Mouse (Mus musculus) liver, embryonic 16.5 days (tissue): ENCODE measurements around the gene Sept5. TPM values are rescaled to one million over a fixed set of nuclear protein-coding genes. Genes with fewer than 3 reads are reported as not detected.

Source experiments
- ATAC-seq: fragments of 200-750 bp; cut with Nextera tagmentation; 2 replicates; pipeline ENCODE4 v1.8.0; 2017; ENCODE audit warnings: low read depth, mild to moderate bottlenecking, moderate number of reproducible peaks, moderate library complexity
- H3K27ac ChIP-seq: fragments of 300-500 bp; sonication (generic); 2 replicates; pipeline ENCODE4 v1.5.1; 2014; ENCODE audit warnings: mild to moderate bottlenecking, low read length
- H3K27me3 ChIP-seq: fragments of 300-500 bp; sonication (generic); 2 replicates; pipeline ENCODE4 v1.6.1; 2014; ENCODE audit warnings: low read depth, low read length, mixed read lengths; ENCODE audit not compliant: control insufficient read depth, insufficient read depth
- H3K36me3 ChIP-seq: fragments of 300-500 bp; sonication (generic); 2 replicates; pipeline ENCODE4 v1.6.1; 2014; ENCODE audit warnings: mild to moderate bottlenecking; ENCODE audit not compliant: control insufficient read depth, insufficient read depth
- H3K4me1 ChIP-seq: fragments of 300-500 bp; sonication (generic); 2 replicates; pipeline ENCODE4 v1.6.1; 2014; ENCODE audit warnings: low read depth, low read length, mixed read lengths; ENCODE audit not compliant: control insufficient read depth
- H3K4me2 ChIP-seq: fragments of 300-500 bp; sonication (generic); 2 replicates; pipeline ENCODE4 v1.6.1; 2014; ENCODE audit warnings: low read depth, low read length, mixed read lengths
- H3K4me3 ChIP-seq: fragments of 300-500 bp; sonication (generic); 2 replicates; pipeline ENCODE4 v1.5.1; 2014; ENCODE audit warnings: low read depth, mild to moderate bottlenecking, low read length
- H3K9ac ChIP-seq: fragments of 300-500 bp; sonication (generic); 2 replicates; pipeline ENCODE4 v1.6.1; 2014; ENCODE audit warnings: low read depth, low read length
- H3K9me3 ChIP-seq: fragments of 300-500 bp; sonication (generic); replicated peaks from 2 replicates; pipeline ENCODE4 v1.6.1; 2016; ENCODE audit warnings: low read length; ENCODE audit not compliant: control insufficient read depth
- WGBS: fragments of 180-500 bp; shearing (Covaris S2); extraction: QIAGEN DNeasy Blood & Tissue Kit; methylation state at CpG from one replicate; pipeline ENCODE4 v1.1.7; 2014; ENCODE audit not compliant: insufficient replicate concordance; 5-methylcytosine and 5-hydroxymethylcytosine counted together
- polyA plus RNA-seq: library from polyadenylated mRNA; unstranded; fragments of >200 nt; fragmentation: Nextera tagmentation; extraction: Ambion mirVana; gene quantifications from 2 replicates; pipeline ENCODE4 v1.2.1, GENCODE M21; 2015

Gene Sept5
- polyA plus RNA-seq, 1 experiment from 2014 or later = 4.2 TPM

DNA sequence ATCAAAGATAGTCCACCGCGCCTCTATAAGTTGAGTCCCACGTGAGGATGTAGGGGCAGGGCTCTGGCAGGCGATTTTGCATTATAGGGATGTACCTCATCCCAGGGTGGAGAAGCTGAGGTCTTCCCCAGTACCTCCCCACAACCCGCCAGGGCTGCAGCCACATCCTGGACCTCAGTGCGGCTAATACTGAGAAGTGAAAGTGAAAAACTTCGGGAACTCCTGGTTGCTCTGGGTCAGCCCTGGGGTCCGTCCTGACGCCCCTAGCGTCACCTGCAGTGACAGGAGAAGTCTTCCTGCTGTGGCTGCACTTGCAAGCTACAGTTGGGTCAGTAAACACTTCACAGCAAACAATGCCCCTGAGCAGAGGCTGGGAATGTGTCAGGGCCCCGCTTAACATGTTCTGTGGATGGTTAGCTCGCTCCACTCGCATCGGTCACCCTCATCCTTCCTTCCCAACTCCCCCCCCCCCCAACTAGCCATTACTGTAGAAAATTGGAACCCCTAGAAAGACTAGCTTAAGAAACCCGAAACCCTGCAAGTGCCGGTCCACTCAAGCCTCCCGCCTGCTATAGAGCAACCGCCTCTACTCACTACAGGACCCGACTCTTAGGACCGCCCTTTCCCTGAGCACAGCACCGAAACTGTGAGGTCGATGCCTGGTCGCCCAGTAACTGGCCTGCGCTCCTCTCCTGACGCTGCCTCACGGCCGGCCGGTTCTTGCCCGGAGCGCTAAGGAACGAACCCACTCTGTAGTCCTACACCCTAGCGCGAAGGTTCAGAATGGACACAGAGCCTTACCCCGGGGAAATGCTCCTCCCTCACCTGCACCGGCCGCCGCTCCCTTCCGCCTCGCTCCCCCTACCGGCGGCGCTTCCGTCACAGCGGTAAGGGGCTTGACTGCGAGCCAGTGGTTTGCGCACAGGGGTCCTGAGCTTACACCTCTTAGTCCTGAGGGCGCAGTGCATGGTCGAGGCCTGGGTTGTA, 39.7 kb downstream of the Sept5 start, which contains the start of gene Tbx1:
Tbx1 (minus strand) TSS at position 868 of the 987 bp plus-strand sequence.
- no peaks in the 10 kb centered on the region for H3K9me3 ChIP-seq
- H3K27me3 ChIP-seq = peaks cover 83% of the 10 kb centered on the region
- peak within 1 kb of the TSS; percentile 59 for H3K4me2 ChIP-seq
- no peak within 1 kb of the TSS for H3K9ac ChIP-seq
- peaks cover 8% of the 10 kb centered on the region for H3K4me1 ChIP-seq
- H3K36me3 ChIP-seq = no peaks in the 10 kb centered on the region
- 2% methylated on average over 48 of the region's 48 CpGs for WGBS
- peak within 1 kb of the TSS; percentile 53 for H3K4me3 ChIP-seq
- ATAC-seq = no peak
- no peak within 1 kb of the TSS for H3K27ac ChIP-seq

DNA sequence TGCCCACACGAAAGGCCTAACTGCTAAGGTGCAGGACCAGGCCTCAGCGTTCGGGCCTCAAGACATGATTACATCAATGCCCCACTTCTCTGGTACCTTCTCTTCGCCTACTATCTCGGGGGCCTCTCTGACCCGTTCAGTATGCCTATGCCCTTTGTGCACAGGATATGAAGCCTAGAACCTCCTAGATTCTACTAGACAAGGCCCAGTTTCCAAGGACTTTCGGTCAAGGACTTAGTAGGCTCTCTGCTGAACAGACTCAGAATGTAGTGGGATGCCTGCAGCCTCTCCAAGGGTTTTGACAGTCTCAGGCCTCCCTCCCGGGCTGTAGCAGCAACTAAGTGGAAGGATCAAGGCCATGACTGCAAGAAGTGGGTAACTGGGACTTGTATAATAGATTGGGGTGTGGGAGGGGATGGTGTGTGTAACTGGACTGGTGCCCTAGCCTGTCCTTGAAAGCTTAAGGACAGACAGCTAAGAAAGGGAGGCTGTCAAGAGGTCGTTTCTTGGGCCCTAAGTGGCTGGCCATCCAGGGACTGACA, 40.6 kb downstream of the Sept5 start:
- no peak for ATAC-seq
- Histone ChIP-seq H3K9me3 (no peaks in the 10 kb centered on the region), H3K4me1 (peaks cover 8% of the 10 kb centered on the region), H3K4me3 (no peak overlapping the region), H3K4me2 (no peak overlapping the region), H3K9ac (no peak overlapping the region), H3K36me3 (no peaks in the 10 kb centered on the region), H3K27me3 (peaks cover 90% of the 10 kb centered on the region), H3K27ac (no peak overlapping the region)
- WGBS = 17% methylated on average over 9 of the region's 9 CpGs

DNA sequence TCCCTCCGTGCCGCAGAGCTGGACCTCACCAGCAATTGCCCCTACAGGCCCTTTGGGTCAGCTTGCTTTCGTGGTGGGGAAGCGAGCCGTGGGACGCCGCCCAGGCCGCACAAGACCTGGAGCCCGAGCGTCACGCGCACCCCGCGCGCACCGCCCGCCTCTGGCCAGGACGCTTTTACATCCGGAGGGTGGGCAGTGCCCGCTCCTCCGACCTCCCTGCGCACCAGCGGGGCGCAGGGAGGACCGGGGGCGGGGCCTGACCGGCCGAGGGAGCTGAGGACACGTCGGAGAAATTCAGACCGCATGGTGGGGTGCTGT, 41.1 kb downstream of the Sept5 start:
- H3K4me3 ChIP-seq = no peak overlapping the region
- ATAC-seq = no peak
- H3K36me3 ChIP-seq = no peaks in the 10 kb centered on the region
- no peak overlapping the region for H3K27ac ChIP-seq
- no peak overlapping the region for H3K4me2 ChIP-seq
- H3K9me3 ChIP-seq = no peaks in the 10 kb centered on the region
- peaks cover 8% of the 10 kb centered on the region for H3K4me1 ChIP-seq
- H3K9ac ChIP-seq = no peak overlapping the region
- H3K27me3 ChIP-seq = peaks cover 95% of the 10 kb centered on the region
- 4% methylated on average over 31 of the region's 31 CpGs for WGBS

DNA sequence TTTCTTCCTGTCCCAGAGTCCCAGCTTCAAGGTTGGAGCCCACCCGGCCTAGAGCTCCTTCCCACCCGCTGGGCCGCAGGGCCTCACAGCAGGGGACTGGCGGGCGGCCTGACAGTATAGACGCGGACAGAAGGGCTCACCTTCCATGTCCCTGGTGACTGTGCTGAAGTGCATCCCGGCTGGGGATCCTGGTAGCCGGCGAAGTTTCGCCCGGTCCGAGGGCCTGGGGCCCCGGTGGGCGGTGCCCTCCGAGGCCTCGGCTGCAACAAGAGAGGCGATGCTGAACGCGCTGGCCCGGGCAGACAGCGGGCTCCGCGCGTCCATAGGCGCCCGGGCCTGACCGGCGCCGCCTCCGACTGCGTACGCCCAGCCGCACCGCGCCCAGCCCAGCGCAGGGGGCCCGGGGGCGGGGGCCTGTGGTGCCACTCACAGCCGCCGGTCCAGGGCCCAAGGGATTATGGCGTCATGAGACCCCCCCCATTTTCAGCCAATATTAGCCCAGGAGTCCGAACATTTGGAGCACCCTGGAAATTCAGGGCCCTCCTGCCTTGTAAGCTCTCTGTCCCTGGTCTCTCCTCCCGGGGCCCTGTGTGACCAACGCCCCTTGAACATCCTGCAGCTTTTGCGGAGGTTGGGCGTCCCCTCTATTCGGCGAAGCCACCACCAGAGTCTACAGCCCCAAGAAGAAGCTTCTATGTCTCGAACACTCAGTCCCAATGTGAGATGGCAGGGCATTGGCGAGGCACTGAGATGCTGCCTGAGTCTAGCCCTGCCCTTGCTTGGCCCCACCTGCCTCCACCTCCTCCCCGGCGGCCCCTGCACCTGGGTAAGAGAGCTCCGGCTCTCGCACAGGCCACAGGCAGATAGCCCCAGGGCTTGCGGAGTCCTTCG, 41.7 kb downstream of the Sept5 start:
- peaks cover 97% of the 10 kb centered on the region for H3K27me3 ChIP-seq

DNA sequence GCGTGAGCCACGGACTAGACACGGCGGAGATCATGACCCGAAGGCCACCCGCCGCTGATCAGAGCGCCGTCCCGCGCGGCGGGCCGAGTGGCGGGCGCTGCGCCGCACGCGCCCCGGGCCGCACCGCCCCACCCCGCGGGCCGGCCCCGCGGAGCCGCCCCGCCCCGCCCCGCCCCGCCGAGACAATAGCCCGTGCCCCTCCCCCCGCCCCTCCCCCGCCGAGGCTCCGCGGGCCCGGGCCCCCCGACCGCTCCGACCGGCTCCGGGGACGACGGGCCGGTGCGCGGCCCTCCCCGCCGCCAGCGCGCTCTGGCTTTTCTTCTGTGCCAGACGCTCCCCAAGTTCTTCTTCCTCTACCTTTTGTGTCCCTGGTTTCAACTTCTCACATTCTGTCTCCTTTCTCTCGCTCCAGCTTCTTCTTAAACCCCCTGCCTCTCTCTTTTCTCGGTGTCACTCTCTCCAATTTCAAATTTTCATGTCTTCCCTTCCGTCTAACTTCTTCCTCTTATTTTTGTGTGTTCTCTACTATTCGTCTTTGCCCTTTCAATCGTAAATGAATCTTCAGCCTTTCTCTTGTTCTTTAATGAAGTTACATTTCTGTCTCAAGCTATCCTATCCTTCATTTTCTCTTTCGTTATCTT, 42.7 kb downstream of the Sept5 start:
- 2% methylated on average over 29 of the region's 62 CpGs for WGBS
- H3K9ac ChIP-seq = no peak overlapping the region
- H3K27me3 ChIP-seq = peaks cover 100% of the 10 kb centered on the region
- H3K4me2 ChIP-seq = peak overlapping the region; percentile 41
- ATAC-seq = no peak
- peaks cover 8% of the 10 kb centered on the region for H3K4me1 ChIP-seq
- H3K36me3 ChIP-seq = no peaks in the 10 kb centered on the region
- H3K4me3 ChIP-seq = peak overlapping the region; percentile 31; the same call in 1 of the 2 replicates
- no peak overlapping the region for H3K27ac ChIP-seq
- H3K9me3 ChIP-seq = no peaks in the 10 kb centered on the region

More for the DNA sequence above, 41.7 kb downstream of the Sept5 start:
- no peak for ATAC-seq
- Histone ChIP-seq H3K4me2 (no peak overlapping the region), H3K9me3 (no peaks in the 10 kb centered on the region), H3K9ac (no peak overlapping the region), H3K36me3 (no peaks in the 10 kb centered on the region), H3K4me3 (no peak overlapping the region), H3K27ac (no peak overlapping the region), H3K4me1 (peaks cover 8% of the 10 kb centered on the region)
- 2% methylated on average over 57 of the region's 57 CpGs for WGBS

DNA sequence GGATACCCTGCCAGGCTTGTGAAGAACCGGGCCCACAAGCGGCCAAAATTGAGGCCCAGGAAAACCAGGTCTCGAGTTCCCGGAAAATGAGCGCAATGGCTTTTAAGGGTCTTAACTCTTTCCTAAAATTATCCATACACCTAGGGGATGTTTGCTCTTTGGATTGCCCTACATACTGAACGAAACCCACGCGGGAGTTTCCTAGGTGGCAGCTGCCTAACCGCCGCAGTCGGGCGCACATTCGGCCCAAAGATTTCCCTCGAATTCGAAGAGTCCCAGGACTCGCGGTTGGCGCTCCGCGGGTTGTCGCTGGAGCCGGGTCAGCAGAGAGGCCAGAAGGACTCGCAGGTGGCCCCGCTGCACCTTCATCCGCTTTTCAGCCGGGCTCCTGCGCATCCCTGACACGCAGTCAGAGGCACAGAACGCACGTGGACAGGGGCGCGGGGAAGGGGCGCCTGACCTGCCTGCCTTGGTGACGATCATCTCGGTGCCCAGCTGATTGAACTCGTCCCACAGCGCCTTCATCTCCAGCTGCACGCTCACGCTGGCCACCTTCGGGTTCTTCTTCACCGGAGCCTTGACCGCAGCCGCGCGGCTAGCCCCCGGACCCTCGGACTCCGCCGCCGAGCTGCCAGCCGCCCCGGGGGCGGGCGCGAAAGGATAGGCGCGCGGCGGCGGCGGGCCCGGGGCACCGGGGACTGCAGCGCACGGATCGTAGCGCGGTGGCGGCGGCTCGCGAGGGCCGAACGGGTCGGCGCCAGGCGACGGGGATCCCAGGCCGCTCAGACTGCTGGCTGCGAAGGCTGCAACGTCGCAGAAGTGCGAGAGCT, 43.5 kb downstream of the Sept5 start:
- no peak for ATAC-seq
- Histone ChIP-seq H3K9ac (no peak overlapping the region), H3K27ac (no peak overlapping the region), H3K36me3 (no peaks in the 10 kb centered on the region), H3K4me3 (peak overlapping the region; percentile 31; the same call in 1 of the 2 replicates), H3K4me1 (peaks cover 4% of the 10 kb centered on the region), H3K4me2 (peak overlapping the region; percentile 41), H3K27me3 (peaks cover 100% of the 10 kb centered on the region), H3K9me3 (no peaks in the 10 kb centered on the region)
- 2% methylated on average over 68 of the region's 83 CpGs for WGBS

DNA sequence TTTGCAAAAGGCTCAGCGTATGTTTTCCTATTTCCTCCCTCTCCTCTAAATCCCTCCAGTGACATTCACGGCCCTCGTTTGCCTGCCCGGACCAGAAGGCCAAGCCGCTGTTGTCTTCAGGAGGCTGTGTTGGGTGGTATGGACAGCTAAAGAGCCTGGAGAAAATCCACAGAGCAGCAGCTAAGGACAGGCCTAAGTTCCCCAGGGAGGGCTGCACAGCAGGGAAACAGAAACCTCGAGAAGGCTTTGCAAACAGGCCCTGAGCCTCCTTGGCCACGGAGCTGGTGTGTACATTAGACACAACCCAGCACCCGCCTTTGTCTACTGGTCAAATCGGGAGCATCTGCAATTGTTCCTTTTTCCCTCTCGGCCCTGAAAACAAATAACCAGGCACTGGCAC, 44.1 kb downstream of the Sept5 start:
- H3K4me2 ChIP-seq = no peak overlapping the region
- no peaks in the 10 kb centered on the region for H3K9me3 ChIP-seq
- H3K27ac ChIP-seq = no peak overlapping the region
- peaks cover 100% of the 10 kb centered on the region for H3K27me3 ChIP-seq
- no peaks in the 10 kb centered on the region for H3K36me3 ChIP-seq
- H3K9ac ChIP-seq = no peak overlapping the region
- no peak for ATAC-seq
- WGBS = 10% methylated on average over 10 of the region's 10 CpGs
- H3K4me3 ChIP-seq = no peak overlapping the region
- H3K4me1 ChIP-seq = peaks cover 4% of the 10 kb centered on the region
